Mouse (Mus musculus) erythroblast, embryonic 14.5 days (primary cell): Measurements from ENCODE around the gene Yipf2.

Experiments used
- GATA1 ChIP-seq: IDR thresholded peaks from 2 replicates; pipeline ENCODE4 v1.6.1; 2012; ENCODE audit warnings: low read length, inconsistent platforms, mixed read lengths
- TAL1 ChIP-seq: IDR thresholded peaks from 3 replicates; pipeline ENCODE4 v1.6.1; 2012; ENCODE audit warnings: low read length, inconsistent platforms, mixed read lengths

DNA sequence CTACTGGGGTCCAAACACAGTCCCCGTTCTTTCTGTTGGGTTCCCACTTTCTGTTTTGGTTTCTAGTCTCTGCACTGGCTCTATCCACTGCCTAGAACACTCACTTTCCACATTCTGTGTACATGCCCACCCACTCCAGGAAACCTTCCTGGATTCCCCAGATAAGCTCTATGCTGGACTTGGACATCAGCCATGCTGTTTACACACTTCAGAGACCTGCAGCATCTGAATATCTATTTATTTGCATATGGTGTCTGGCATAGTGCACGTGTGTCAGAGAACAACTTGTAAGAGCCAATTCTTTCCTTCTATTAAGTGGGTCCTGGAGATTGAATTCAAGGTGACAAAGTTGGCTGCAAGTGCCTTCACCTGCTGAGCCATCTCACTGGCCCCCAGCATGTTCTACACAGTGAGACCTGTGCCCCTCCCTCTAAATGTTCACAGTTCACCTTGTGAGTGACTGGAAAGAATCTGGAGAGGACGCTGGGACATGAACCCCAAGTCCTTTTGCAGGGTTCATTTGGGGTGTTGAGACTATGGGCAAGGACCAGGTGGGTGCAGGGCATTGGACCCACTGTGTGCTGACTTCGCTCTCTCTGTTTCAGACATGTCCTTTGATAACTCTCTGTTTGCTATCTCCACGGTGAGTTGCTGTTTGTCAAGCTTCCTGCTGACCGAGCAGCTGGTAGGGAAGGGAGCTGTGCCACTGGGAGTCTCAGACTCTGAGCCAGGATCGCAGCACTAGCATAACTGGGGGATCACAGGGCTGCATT lies 52.5 kb downstream of the Yipf2 start:
- TF ChIP-seq TAL1 (no peak), GATA1 (no peak)
